Mouse (Mus musculus): ENCODE measurements at regions not wholly inside any gene's neighbourhood (a gene's known extent, or its start where the extent isn't known, plus 50 kb on each side); places are given as distances from the start of the nearest gene placed in this dataset.
A peak's percentile ranks its signal among the peaks of the same experiment; 100 is the strongest.

DNA sequence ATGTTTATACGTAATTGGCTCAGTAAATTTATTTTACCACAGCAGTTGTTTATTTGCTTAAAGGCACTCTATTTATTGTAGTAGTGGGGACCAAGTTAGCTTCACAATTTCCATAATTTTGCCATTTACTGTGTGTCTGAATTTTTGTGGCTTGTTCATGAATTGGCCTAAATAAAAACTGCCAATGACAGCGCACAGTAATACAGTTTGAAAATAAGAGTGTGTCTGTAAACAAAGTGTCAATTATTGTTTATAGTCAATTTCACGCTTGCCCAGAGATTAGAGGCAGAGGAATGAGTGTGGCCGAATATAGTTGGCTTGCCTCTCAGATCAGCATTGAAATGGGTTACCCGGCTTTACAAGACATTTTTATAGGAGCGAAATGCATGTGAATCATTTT, 73.0 kb upstream of the Nrsn1 start:
- Histone ChIP-seq H3K4me3 (replicated peaks; ENCODE audit: low read length) (no peak overlapping the region), H3K4me1 (replicated peaks; ENCODE audit: low read depth, low read length) (peaks cover 7% of the 10 kb centered on the region), H3K27me3 (ENCODE audit: insufficient read depth, low read length) (no peaks in the 10 kb centered on the region), H3K36me3 (ENCODE audit: insufficient read depth, low read length) (no peaks in the 10 kb centered on the region), H3K9me3 (ENCODE audit: low read length) (no peaks in the 10 kb centered on the region)
- no peak for TF ChIP-seq POU5F1 (IDR thresholded peaks at IDR 0.05; ENCODE audit: borderline replicate concordance, low read length)
- no peak for TF ChIP-seq NANOG (IDR thresholded peaks at IDR 0.05; ENCODE audit: borderline replicate concordance, low read length)
- no peak for TF ChIP-seq CTCF (conservative IDR thresholded peaks at IDR 0.05; ENCODE audit: low read length)

DNA sequence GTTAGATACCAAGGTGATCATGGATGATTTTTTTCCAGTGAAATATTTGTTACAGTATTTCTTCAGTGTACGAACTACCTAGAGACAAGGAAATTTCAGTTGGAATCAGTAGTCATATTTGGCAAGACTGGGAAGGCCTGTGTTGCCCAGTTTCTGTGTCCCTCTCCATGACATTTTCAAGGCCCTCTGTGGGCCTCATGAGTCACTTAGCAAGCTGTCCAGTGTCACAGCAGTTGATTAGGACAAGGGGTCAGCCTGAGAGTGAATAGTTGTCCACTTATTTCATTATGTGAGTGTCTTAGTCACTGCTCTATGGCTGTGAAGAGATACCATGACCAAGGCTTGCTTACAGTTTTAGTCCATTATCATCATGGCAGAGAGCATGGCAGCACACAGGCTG, 71.5 kb upstream of the Nrsn1 start:
- Histone ChIP-seq H3K4me3 (replicated peaks; ENCODE audit: low read length) (no peak overlapping the region), H3K27me3 (ENCODE audit: insufficient read depth, low read length) (no peaks in the 10 kb centered on the region), H3K9me3 (ENCODE audit: low read length) (no peaks in the 10 kb centered on the region), H3K4me1 (replicated peaks; ENCODE audit: low read depth, low read length) (peaks cover 7% of the 10 kb centered on the region), H3K36me3 (ENCODE audit: insufficient read depth, low read length) (no peaks in the 10 kb centered on the region)
- no peak for TF ChIP-seq CTCF (conservative IDR thresholded peaks at IDR 0.05; ENCODE audit: low read length)

DNA sequence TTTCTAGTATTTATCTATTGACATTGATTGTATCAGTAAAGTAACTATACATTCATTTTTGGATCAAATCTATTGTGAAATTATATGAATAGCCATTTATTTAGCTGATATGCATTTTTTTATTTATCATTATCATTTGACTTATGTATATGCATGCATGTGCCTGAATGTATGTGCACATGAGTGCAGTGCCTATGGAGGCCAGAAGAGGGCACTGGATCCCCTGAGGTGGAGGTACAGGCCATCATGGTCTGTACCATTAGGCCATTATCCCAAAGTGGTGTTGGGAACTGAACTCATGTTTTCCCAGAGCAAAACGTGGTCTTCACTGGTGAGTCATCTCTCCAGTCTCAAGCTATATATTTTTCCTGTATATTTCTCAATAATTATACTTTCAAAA, 63.5 kb upstream of the Nrsn1 start:
- Histone ChIP-seq H3K4me3 (replicated peaks; ENCODE audit: low read length) (no peak overlapping the region), H3K27me3 (ENCODE audit: insufficient read depth, low read length) (no peaks in the 10 kb centered on the region), H3K4me1 (replicated peaks; ENCODE audit: low read depth, low read length) (no peaks in the 10 kb centered on the region), H3K9me3 (ENCODE audit: low read length) (no peaks in the 10 kb centered on the region), H3K36me3 (ENCODE audit: insufficient read depth, low read length) (no peaks in the 10 kb centered on the region)
- TF ChIP-seq NANOG (IDR thresholded peaks at IDR 0.05; ENCODE audit: borderline replicate concordance, low read length) (no peak), CTCF (conservative IDR thresholded peaks at IDR 0.05; ENCODE audit: low read length) (peak; percentile 50), POU5F1 (IDR thresholded peaks at IDR 0.05; ENCODE audit: borderline replicate concordance, low read length) (no peak)
